Mouse (Mus musculus): Measurements from ENCODE around the gene Anks3. TPM values are rescaled to one million over a fixed set of nuclear protein-coding genes. Genes with fewer than 3 reads are reported as not detected.

Gene Anks3
- polyA plus RNA-seq, 2 experiments = 10.2 to 16.2 TPM

DNA sequence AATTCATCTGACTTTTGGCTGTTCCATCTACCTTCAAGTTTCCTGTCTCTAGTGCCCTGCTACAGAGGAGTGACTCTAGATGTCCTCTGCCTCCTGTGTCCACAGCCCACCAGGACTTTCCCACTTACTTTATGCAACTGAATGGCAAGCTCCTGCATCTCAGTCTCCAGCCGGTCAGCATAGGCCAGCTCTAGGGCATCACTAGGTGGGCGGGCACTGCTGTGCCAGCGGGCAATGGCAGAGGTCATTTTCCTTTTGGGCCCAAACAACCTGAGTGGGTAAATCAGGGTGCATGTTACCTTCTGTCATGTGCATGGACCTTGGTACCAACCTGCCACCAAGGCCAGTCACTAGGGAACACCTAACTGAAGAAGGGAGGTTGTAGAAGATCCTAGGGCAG lies 20.6 kb downstream of the Anks3 start:
- peaks cover 4% of the 10 kb centered on the region; the same call in 1 of the 2 replicates for H3K36me3 ChIP-seq (replicated peaks; ENCODE audit: control insufficient read depth, insufficient read depth, low read depth)
- WGBS (ENCODE audit: insufficient replicate concordance) = 78% methylated on average over 3 of the region's 3 CpGs
- TF ChIP-seq CTCF (IDR thresholded peaks at IDR 0.05; ENCODE audit: low read depth) = no peak
- no peak for TF ChIP-seq EP300 (IDR thresholded peaks at IDR 0.05; ENCODE audit: low read depth)

DNA sequence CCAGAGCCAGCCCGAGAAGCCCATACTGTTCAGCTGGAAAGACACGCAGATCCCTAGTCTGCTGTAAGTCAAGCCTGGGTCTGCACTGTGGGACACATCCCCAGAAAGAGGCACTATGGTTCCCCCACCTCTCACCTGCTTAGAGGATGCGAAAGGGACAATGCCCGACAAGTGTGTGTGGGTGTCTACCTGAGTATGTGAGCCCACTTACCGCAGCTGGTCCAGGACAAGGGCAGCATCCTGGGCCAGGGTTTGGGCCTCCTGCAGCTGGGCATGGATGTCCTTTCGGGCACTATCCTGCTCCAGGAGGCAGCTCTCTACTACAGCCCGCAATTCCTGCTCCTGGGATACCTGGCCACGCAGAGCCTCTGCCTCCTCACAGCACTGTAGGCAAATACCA lies 21.1 kb downstream of the Anks3 start:
- no peak for DNase-seq (ENCODE audit: low read depth in 3 of 3, low spot score in 3 of 3)
- H3K4me2 ChIP-seq (ENCODE audit: low read depth) = no peak overlapping the region
- WGBS (ENCODE audit: insufficient replicate concordance) = 77% methylated on average over 8 of the region's 8 CpGs
- TF ChIP-seq CTCF (IDR thresholded peaks at IDR 0.05; ENCODE audit: low read depth) = no peak
- TF ChIP-seq EP300 (IDR thresholded peaks at IDR 0.05; ENCODE audit: low read depth) = no peak
- H3K27me3 ChIP-seq (ENCODE audit: control insufficient read depth, insufficient read depth, low read length) = no peaks in the 10 kb centered on the region
- H3K4me1 ChIP-seq (replicated peaks; ENCODE audit: control insufficient read depth in 2 of 2, insufficient read depth in 2 of 2, low read length in 1 of 2) = peaks cover 0 to 5% of the 10 kb centered on the region in 2 experiments; a peak in 2 of 4 replicates
- H3K9ac ChIP-seq (replicated peaks) = no peak overlapping the region
- no peak overlapping the region for H3K27ac ChIP-seq
- H3K36me3 ChIP-seq (replicated peaks; ENCODE audit: control insufficient read depth, insufficient read depth, low read depth) = peaks cover 4% of the 10 kb centered on the region; the same call in 1 of the 2 replicates
- ATAC-seq (ENCODE audit: insufficient read depth) = no peak
- H3K4me3 ChIP-seq (ENCODE audit: insufficient read depth in 1 of 2, low read depth in 2 of 2, low read length in 2 of 2) = no peak overlapping the region
- H3K9me3 ChIP-seq (ENCODE audit: control insufficient read depth, low read length) = no peaks in the 10 kb centered on the region

More for the DNA sequence above, 20.6 kb downstream of the Anks3 start:
- Histone ChIP-seq H3K4me3 (ENCODE audit: insufficient read depth in 1 of 2, low read depth in 2 of 2, low read length in 2 of 2) (no peak overlapping the region), H3K4me2 (ENCODE audit: low read depth) (no peak overlapping the region), H3K27me3 (ENCODE audit: control insufficient read depth, insufficient read depth, low read length) (no peaks in the 10 kb centered on the region), H3K9ac (replicated peaks) (no peak overlapping the region), H3K27ac (no peak overlapping the region), H3K9me3 (ENCODE audit: control insufficient read depth, low read length) (no peaks in the 10 kb centered on the region), H3K4me1 (replicated peaks; ENCODE audit: control insufficient read depth in 2 of 2, insufficient read depth in 2 of 2, low read length in 1 of 2) (peaks cover 0 to 6% of the 10 kb centered on the region in 2 experiments; a peak in 2 of 4 replicates)
- ATAC-seq (ENCODE audit: insufficient read depth) = no peak
- no peak for DNase-seq (ENCODE audit: low read depth in 3 of 3, low spot score in 3 of 3)

DNA sequence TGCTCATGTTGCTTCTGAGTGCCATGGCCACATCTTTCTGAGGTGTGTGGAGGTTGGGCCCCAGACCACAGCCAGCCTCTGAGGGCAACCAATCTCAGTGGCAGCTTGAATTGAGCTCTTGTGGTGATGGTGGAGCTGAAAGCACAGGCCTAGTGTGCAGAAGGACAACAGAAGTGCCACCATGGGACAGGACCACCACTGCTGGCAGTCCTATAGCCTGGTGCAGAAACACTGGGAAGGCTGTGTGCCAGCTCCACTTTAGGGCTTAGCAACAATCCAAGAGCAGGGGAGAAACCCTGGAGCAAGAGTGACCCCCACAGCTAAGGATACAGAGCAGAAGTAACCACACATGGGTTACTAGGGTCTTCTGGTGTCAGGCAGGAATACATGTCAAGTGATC lies 23.0 kb downstream of the Anks3 start:
- DNase-seq (ENCODE audit: low read depth in 3 of 3, low spot score in 3 of 3) (no peak), ATAC-seq (ENCODE audit: insufficient read depth) (no peak)
- TF ChIP-seq EP300 (IDR thresholded peaks at IDR 0.05; ENCODE audit: low read depth) (no peak), CTCF (IDR thresholded peaks at IDR 0.05; ENCODE audit: low read depth) (no peak)
- Histone ChIP-seq H3K4me2 (ENCODE audit: low read depth) (no peak overlapping the region), H3K36me3 (replicated peaks; ENCODE audit: control insufficient read depth, insufficient read depth, low read depth) (peaks cover 4% of the 10 kb centered on the region; the same call in 1 of the 2 replicates), H3K9me3 (ENCODE audit: control insufficient read depth, low read length) (no peaks in the 10 kb centered on the region), H3K27me3 (ENCODE audit: control insufficient read depth, insufficient read depth, low read length) (no peaks in the 10 kb centered on the region), H3K9ac (replicated peaks) (no peak overlapping the region), H3K4me3 (ENCODE audit: insufficient read depth in 1 of 2, low read depth in 2 of 2, low read length in 2 of 2) (no peak overlapping the region), H3K4me1 (replicated peaks; ENCODE audit: control insufficient read depth in 2 of 2, insufficient read depth in 2 of 2, low read length in 1 of 2) (peaks cover 0 to 4% of the 10 kb centered on the region in 2 experiments; a peak in 2 of 4 replicates), H3K27ac (no peak overlapping the region)

- ATAC-seq (ENCODE audit: insufficient read depth) = no peak
- Histone ChIP-seq H3K4me2 (ENCODE audit: low read depth) (no peak overlapping the region), H3K9ac (replicated peaks) (no peak overlapping the region), H3K4me1 (replicated peaks; ENCODE audit: control insufficient read depth in 2 of 2, insufficient read depth in 2 of 2, low read length in 1 of 2) (peaks cover 0 to 4% of the 10 kb centered on the region in 2 experiments; a peak in 2 of 4 replicates), H3K27me3 (ENCODE audit: control insufficient read depth, insufficient read depth, low read length) (no peaks in the 10 kb centered on the region), H3K4me3 (ENCODE audit: insufficient read depth in 1 of 2, low read depth in 2 of 2, low read length in 2 of 2) (no peak overlapping the region), H3K9me3 (ENCODE audit: control insufficient read depth, low read length) (no peaks in the 10 kb centered on the region), H3K36me3 (replicated peaks; ENCODE audit: control insufficient read depth, insufficient read depth, low read depth) (peaks cover 4% of the 10 kb centered on the region; the same call in 1 of the 2 replicates), H3K27ac (no peak overlapping the region)
- 81% methylated on average over 10 of the region's 10 CpGs for WGBS (ENCODE audit: insufficient replicate concordance)
- TF ChIP-seq EP300 (IDR thresholded peaks at IDR 0.05; ENCODE audit: low read depth) (no peak), CTCF (IDR thresholded peaks at IDR 0.05; ENCODE audit: low read depth) (no peak)
- DNase-seq (ENCODE audit: low read depth in 3 of 3, low spot score in 3 of 3) = no peak
Measured at GRCm38 (mm10) chr16:4940311-4940850, 23.6 kb downstream of the Anks3 start.

DNA sequence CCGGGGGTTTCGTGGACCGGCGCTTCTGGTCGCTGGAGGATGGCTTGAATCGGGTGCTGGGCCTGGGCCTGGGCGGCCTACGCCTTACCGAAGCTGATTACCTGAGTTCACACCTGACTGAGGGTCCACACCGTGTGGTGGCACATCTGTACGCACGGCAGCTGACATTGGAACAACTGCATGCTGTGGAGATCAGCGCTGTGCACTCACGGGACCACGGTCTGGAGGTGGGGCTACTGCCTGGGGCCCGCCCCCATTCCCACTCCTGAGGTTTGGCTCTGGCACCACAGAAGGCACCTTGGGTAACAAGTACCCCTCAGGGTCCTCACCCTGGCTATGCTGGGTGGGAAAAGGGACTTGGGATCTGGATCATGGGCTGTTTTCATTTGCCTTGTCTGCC lies 24.6 kb downstream of the Anks3 start:
- peak overlapping the region; percentile 94 for H3K4me2 ChIP-seq (ENCODE audit: low read depth)
- no peaks in the 10 kb centered on the region for H3K9me3 ChIP-seq (ENCODE audit: control insufficient read depth, low read length)
- WGBS (ENCODE audit: insufficient replicate concordance) = 2% methylated on average over 16 of the region's 16 CpGs
- no peaks in the 10 kb centered on the region for H3K27me3 ChIP-seq (ENCODE audit: control insufficient read depth, insufficient read depth, low read length)
- H3K27ac ChIP-seq = peak overlapping the region; percentile 49
- ATAC-seq (ENCODE audit: insufficient read depth) (peak; percentile 55), DNase-seq (ENCODE audit: low read depth in 3 of 3, low spot score in 3 of 3) (no peak)
- TF ChIP-seq EP300 (IDR thresholded peaks at IDR 0.05; ENCODE audit: low read depth) = no peak
- no peak for TF ChIP-seq CTCF (IDR thresholded peaks at IDR 0.05; ENCODE audit: low read depth)
- H3K9ac ChIP-seq (replicated peaks) = peak overlapping the region; percentile 83
- H3K36me3 ChIP-seq (replicated peaks; ENCODE audit: control insufficient read depth, insufficient read depth, low read depth) = peaks cover 4% of the 10 kb centered on the region; the same call in 1 of the 2 replicates
- peaks cover 0 to 4% of the 10 kb centered on the region in 2 experiments; a peak in 2 of 4 replicates for H3K4me1 ChIP-seq (replicated peaks; ENCODE audit: control insufficient read depth in 2 of 2, insufficient read depth in 2 of 2, low read length in 1 of 2)
- peak overlapping the region; percentile 70 to 83 for H3K4me3 ChIP-seq (ENCODE audit: insufficient read depth in 1 of 2, low read depth in 2 of 2, low read length in 2 of 2)
